Mouse (Mus musculus): ENCODE measurements around the gene Marcks.
A peak's percentile ranks its signal among the peaks of the same experiment; 100 is the strongest.

Gene Marcks

GRCm38 (mm10) chr10:37138778-37139442 is at the start of gene Marcks:
TSS of gene Marcks (minus strand) at chr10:37138920.
- peak; percentile 71 to 82 for DNase-seq (ENCODE audit: low spot score in 2 of 2)

GRCm38 (mm10) chr10:37177071-37177470 is 38.4 kb upstream of the Marcks start:
- DNase-seq (ENCODE audit: low spot score in 2 of 2), result no peak

DNA sequence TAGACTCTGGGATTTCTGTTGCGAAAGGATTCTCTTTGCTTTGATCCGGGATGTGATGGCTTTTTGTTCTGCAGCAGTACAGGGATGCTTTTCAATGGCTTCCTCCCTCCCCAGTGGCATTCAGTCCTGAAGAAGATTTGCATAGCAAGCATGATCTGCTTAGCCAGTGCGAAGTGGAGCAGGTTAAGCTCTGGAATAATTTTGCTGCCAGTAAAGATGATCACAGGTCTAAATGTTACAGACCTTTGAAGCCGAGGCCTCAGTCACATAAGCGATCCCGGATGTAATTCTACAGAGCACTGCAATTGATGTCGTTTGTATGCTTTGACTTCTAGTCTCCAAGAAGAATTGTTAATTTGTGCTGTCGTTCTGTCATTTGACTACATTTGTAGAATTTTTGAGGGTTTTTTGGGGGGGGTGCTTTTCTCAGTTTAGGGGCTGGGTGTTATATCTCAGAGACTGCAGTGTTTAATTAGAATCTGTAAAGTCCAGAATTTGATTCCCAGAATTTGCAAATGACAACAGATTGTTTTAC is 33.8 kb upstream of the Marcks start:
- no peak for DNase-seq (ENCODE audit: low spot score in 2 of 2)

DNA sequence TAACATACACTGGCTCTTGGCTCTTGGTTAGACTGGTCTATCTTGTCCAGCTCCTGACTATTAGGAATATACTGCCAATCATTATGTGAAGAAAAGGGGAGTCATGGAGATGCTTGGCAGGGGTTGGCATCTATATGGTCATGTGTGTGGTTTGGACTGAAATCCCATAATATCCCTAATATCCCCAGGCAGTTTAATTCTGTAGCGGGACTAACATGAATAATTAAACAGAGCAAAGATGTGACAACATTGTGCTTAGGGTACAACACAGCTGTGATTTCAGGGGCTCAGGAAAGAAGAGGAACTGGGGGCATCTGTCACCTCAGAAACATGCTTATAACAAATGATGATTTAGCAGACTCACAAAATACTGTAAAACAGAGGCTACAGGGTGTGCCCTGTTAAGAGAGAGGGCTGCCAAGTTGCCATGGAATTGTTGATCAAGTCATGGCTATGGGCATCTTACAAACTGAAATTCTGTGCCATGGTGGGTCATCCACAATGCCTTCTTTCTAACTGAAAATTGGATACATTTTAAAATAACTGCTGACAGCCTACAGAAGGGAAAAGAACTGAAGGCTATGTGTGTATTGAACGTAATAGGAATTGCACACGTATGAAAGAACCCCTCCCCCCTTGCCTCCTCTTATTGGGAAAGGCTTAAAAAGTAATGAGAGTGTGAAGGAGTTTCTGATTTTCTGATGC is 33.1 kb upstream of the Marcks start:
- DNase-seq (ENCODE audit: low spot score in 2 of 2), result no peak

- DNase-seq (ENCODE audit: low spot score in 2 of 2), result no peak
These were observed 32.2 kb upstream of the Marcks start for GRCm38 (mm10) chr10:37170878-37171277.

DNA sequence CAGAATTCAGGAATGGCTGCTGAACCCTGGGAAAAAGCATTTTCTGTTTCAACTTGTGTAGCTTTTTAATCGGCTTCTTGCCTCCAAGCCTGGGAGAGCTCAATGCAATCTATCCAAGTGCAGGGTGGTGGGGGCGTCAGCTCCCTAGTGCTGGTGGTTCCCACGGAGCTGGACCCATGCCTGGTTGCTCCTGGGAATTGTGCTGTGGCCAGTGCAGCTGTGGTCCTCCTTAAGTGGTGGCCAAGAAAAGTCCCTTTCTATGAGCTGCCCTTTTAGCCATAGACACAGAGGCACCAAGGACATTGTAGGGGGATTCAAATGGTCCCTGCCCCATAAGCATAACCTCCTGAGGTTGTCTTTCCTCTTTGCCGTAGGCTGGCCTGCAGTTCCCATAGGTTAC is 31.7 kb upstream of the Marcks start:
- DNase-seq (ENCODE audit: low spot score in 2 of 2), result no peak

DNA sequence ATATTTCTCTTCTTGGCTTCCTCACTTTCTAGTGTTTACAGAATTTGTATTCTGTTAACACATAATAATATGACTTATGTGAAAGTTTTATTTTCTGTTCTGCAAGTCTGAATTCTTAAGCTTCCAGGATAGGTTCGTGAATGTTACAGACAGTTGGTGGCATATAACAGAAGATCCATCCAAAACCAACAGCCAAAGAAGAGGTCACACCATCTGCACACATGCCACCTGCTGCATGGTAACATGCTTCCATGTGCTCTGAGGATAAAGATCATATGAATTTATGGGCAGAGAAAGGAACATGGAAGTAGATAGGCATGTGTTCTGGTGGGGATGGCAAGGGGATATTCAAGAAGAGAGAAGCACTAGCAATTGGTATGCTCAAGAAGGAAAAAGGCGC is 28.8 kb upstream of the Marcks start:
- no peak for DNase-seq (ENCODE audit: low spot score in 2 of 2)

- DNase-seq (ENCODE audit: low spot score in 2 of 2), result no peak
These were observed 21.0 kb upstream of the Marcks start for GRCm38 (mm10) chr10:37159731-37160130.

DNA sequence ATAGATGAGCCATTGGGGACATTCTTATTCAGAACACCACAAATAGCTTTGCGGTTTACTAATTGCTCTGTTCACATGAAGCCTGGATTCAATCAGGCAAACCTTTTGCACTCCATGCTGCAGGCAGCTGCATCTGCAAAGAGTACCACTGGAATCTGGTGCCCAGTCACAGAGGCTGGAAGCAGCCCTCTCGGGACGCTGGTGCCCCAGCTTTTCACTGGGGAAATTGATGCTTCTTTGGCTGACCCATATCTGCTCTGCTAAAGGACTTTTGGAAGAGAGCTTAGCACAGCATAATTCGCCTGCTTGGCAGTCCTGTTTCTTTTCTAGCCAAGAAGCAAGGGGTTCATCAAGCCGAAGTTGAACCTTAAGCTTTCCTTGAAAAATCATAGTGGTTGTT is 18.4 kb upstream of the Marcks start:
- DNase-seq (ENCODE audit: low spot score in 2 of 2), result no peak

- no peak for DNase-seq (ENCODE audit: low spot score in 2 of 2)
These were observed 16.4 kb upstream of the Marcks start for GRCm38 (mm10) chr10:37155131-37155530.

GRCm38 (mm10) chr10:37151539-37152271 is 13.0 kb upstream of the Marcks start:
- DNase-seq (ENCODE audit: low spot score in 2 of 2), result no peak

DNA sequence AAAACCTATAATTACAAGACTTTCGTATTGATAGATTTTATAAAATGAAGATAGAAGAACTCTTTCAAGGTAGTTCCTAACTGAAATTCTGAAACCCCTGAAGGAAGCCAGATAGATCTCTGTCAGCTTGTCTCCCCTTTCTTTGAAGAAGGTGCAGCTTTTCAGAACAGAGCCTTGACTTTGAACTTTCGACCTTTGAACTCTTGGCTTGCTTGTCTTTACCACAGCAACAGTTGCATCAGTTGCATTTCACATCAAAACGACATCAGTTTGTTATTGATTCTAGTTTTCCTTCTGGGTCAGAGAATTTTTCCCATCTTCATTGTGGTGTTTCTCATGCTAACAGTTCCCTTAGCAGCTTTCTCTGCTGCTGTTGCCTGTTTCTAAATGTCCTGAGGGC is 9.3 kb upstream of the Marcks start:
- DNase-seq (ENCODE audit: low spot score in 2 of 2), result no peak

DNA sequence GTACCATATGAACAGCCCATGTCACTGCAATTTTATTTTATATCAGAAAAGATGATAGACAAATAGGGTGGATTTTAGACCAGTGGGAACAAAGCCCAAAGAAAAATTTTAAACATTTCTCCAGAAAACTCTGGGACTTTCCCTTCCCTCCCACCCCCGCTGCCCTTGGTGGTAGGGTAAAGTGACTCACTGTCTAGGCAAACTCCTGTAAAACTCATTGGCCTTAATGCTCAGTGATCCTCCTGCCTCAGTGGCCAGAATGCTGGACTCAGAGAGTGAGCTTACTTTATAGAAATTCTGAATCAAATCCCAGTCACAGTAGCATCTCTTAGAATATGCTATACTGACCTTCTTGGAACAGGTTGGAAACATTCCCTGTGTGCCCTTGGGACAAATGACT is 6.7 kb upstream of the Marcks start:
- DNase-seq (ENCODE audit: low spot score in 2 of 2), result no peak

DNA sequence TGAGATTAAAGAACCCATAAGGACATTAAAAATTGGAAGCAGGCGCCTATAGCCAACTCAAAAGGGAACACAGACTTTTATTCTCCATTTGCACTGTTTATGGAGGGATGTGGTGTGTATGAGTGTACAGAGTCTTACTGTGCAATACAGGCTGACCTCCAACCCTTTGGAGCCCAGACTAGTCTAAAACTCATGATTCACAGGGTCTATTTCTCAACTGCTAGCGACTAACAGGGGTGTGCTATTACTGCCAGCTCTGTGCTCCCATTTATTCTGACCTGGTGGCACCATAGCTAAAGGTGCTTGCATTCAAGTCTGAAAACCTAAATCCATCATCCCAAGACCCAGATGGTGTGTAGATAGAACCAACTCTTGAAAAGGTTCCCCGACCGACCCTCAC is 2.9 kb upstream of the Marcks start:
- no peak for DNase-seq (ENCODE audit: low spot score in 2 of 2)

DNA sequence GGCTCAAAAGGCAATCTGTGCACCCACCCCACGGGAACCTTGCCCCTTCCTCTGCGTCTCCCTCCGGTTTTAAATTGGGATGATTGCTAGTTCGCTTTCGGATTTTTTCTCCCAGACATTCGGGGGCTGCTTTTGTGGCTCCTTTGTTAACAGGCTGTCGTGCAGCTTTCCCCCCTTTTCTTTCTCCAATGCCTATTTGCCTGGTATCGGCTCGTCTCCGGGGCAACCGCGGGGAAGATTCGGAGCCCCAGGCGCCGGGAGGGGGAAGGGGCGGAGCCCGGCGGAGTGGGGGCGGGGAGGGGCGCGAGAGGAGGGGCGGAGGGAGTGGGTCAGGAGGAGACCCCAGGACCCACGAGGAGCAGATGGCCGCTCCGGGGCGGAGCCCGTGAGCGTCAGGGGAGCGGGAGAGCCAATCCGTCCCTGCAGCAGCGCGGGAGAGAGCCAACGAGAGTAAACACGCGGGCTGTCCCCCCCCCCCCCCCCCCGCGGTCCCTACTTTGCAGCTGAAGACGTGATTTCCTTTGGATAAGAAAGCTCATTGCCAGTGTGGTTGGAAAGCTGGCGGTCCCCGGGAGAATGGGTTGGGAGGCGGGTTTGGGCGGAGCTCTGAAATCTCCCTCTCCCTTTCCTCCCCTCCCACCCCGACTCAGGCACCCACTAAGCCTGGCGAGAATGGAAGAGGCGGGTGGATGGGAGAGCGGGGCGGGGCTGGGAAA is 2.2 kb upstream of the Marcks start:
- DNase-seq (ENCODE audit: low spot score in 2 of 2), result peak; percentile 78 to 82

GRCm38 (mm10) chr10:37140166-37140735 is 1.5 kb upstream of the Marcks start:
- peak; percentile 46 to 57 for DNase-seq (ENCODE audit: low spot score in 2 of 2)

DNA sequence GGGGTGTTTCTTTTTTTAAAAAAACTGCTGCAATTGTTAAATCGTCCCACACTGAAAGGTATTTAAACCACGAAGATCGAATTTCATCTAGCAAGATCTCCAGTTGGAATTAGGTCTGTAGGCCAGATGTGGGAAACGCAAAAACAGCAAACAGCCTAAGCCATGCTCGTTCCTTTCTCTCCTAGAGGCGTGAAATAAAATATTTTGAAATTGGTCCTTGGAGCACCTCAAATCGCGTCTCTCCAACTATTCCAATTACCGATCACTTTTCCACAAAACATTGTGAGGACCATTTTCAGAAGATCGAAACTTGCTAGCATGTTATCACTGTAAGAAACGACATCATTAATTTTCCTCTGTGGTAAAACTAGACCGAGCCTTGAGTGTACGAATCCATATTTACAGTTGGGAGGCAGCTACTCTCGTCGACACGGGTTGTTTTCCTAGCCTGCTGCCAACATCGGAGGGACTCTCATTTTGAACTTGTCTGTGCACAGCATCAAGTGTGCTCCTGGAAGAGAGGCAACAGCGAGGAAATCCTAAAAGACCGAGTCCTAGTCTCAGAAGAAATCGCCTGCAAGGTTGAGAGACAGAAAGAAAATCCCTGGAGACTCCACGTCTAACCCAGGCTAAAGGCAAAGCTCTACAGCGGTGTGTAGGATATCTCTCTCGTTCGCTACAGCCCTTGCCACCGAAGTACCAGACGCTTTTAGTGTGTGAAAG is 884 bp upstream of the Marcks start:
- peak; percentile 9 to 39 for DNase-seq (ENCODE audit: low spot score in 2 of 2)

DNA sequence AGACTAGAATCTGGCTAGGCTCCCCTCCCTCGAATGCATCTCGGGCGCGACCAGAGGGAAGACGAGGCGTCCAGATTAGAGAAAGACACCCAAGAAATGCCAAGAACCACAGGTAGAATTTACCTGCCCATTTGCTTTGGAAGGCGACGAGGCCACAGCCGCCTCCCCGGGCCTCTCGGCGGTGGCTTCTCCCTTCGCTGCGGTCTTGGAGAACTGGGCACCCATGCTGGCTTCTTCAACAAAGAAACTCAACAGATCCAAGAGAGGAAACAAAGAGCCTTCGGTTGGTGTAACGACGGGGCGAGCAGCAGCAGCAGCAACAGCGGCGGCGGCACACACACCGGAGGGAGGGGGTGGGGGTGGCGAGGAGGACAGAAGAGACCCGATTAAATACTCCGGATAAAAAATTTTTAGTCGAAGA is 399 bp downstream of the Marcks start:
- DNase-seq (ENCODE audit: low spot score in 2 of 2), result peak; percentile 6 to 44

GRCm38 (mm10) chr10:37137531-37138310 is 999 bp downstream of the Marcks start:
- peak; percentile 30 to 39 for DNase-seq (ENCODE audit: low spot score in 2 of 2)

DNA sequence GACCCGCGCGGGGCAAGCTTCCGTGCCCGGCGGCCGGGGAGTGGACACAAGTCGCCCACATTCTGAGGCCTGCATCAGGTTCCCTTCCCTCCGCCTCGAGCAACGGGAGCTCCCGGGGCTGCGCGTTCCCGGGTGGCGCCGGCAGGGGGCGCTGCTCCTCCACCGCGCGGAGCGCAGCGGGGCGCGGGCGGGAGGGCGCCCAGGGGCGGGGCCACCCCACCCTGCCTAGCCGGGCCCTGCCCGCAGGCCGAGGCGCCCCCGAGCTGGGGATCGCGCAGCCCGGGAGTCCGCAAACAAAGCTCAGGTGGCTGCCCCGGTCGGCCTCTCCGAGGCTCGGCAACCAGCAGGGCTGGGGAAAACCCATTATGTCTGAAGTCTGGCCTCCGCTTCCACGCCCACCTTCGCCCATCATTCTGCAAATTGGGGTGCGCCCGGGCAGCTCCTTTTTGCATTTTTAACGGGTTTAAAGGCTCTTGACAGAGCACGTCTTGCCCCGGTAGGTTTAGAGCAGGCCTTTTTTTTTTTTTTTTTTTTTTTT is 1.7 kb downstream of the Marcks start:
- DNase-seq (ENCODE audit: low spot score in 2 of 2), result peak; percentile 87 to 92
